Mouse (Mus musculus) bone marrow, adult 2 months (tissue): ENCODE data around the gene Ccdc9. TPM values are rescaled to one million over a fixed set of nuclear protein-coding genes. Genes with fewer than 3 reads are reported as not detected.

ENCODE experiments used
- H3K27ac ChIP-seq: fragments of 200-500 bp; 2 replicates; pipeline ENCODE4 v1.5.1; 2012; ENCODE audit warnings: low read depth, mild to moderate bottlenecking, control low read depth, inconsistent platforms, low read length; ENCODE audit not compliant: control insufficient read depth, poor library complexity, insufficient read depth
- H3K4me1 ChIP-seq: fragments of 200-500 bp; 2 replicates; pipeline ENCODE4 v1.6.1; 2011; ENCODE audit warnings: low read length; ENCODE audit not compliant: control insufficient read depth, insufficient read depth
- H3K4me3 ChIP-seq: fragments of 200-500 bp; replicated peaks from 2 replicates; pipeline ENCODE3; 2011; ENCODE audit warnings: mild to moderate bottlenecking, low read depth, low read length, control low read depth; ENCODE audit not compliant: control insufficient read depth
- CTCF ChIP-seq: fragments of 200-500 bp; IDR thresholded peaks from 2 replicates; pipeline ENCODE4 v1.5.1; 2011; ENCODE audit warnings: low read length, control low read depth; ENCODE audit not compliant: control insufficient read depth, insufficient read depth
- POLR2A ChIP-seq: fragments of 200-500 bp; IDR thresholded peaks from 2 replicates; pipeline ENCODE4 v1.6.1; 2011; ENCODE audit warnings: low read depth, mild to moderate bottlenecking, control low read depth, low read length, borderline replicate concordance; ENCODE audit not compliant: control insufficient read depth
- WGBS: fragments of 180-500 bp; shearing (Covaris S2); methylation state at CpG from one replicate; pipeline ENCODE4 v1.1.7; 2018; 5-methylcytosine and 5-hydroxymethylcytosine counted together
- polyA plus RNA-seq: library from polyadenylated mRNA; stranded (reverse); fragments of >200 nt; gene quantifications from 2 replicates; pipeline ENCODE4 v1.2.4, GENCODE M21; 2011; ENCODE audit warnings: low replicate concordance; ENCODE audit not compliant: missing spikeins, insufficient read depth, insufficient read length

Ccdc9 gene
- polyA plus RNA-seq, 1 experiment: 194 TPM

GRCm38 (mm10) chr7:16284904-16285303 is 1.7 kb downstream of the Ccdc9 start:
- H3K27ac ChIP-seq: peak overlapping the region; percentile 52; the same call in 1 of the 2 replicates
- TF ChIP-seq CTCF (no peak), POLR2A (no peak)
- 70% methylated on average over 9 of the region's 9 CpGs for WGBS
- no peaks in the 10 kb centered on the region for H3K4me1 ChIP-seq
- no peak overlapping the region for H3K4me3 ChIP-seq

GRCm38 (mm10) chr7:16284001-16284400 is 2.6 kb downstream of the Ccdc9 start:
- H3K4me3 ChIP-seq: no peak overlapping the region
- no peaks in the 10 kb centered on the region for H3K4me1 ChIP-seq
- no peak for TF ChIP-seq CTCF
- no peak for TF ChIP-seq POLR2A
- H3K27ac ChIP-seq: no peak overlapping the region
- 91% methylated on average over 8 of the region's 8 CpGs for WGBS

- Histone ChIP-seq H3K27ac (no peak overlapping the region), H3K4me3 (no peak overlapping the region), H3K4me1 (no peaks in the 10 kb centered on the region)
- WGBS: 93% methylated on average over 13 of the region's 13 CpGs
- TF ChIP-seq POLR2A (no peak), CTCF (no peak)
Observed at GRCm38 (mm10) chr7:16282334-16282733, 4.3 kb downstream of the Ccdc9 start.

GRCm38 (mm10) chr7:16280721-16281120 is 5.9 kb downstream of the Ccdc9 start:
- Histone ChIP-seq H3K4me3 (no peak overlapping the region), H3K27ac (no peak overlapping the region), H3K4me1 (no peaks in the 10 kb centered on the region)
- 79% methylated on average over 11 of the region's 11 CpGs for WGBS
- TF ChIP-seq POLR2A (no peak), CTCF (no peak)

- peak overlapping the region; percentile 30 for H3K4me3 ChIP-seq
- H3K4me1 ChIP-seq: peaks cover 2% of the 10 kb centered on the region; the same call in 1 of the 2 replicates
- WGBS: 43% methylated on average over 10 of the region's 10 CpGs
- TF ChIP-seq CTCF (no peak), POLR2A (no peak)
- H3K27ac ChIP-seq: peak overlapping the region; percentile 55
Observed at GRCm38 (mm10) chr7:16274922-16275890, 11.4 kb downstream of the Ccdc9 start.

- peak overlapping the region; percentile 85 for H3K27ac ChIP-seq
- peak overlapping the region; percentile 85 for H3K4me3 ChIP-seq
- H3K4me1 ChIP-seq: peaks cover 2% of the 10 kb centered on the region; the same call in 1 of the 2 replicates
- WGBS: under 1% methylated on average over 18 of the region's 18 CpGs
- TF ChIP-seq POLR2A (peak; percentile 89), CTCF (peak; percentile 5; the same call in 1 of the 2 replicates)
Observed at GRCm38 (mm10) chr7:16273766-16274140, 12.8 kb downstream of the Ccdc9 start.

- under 1% methylated on average over 48 of the region's 49 CpGs for WGBS
- TF ChIP-seq CTCF (no peak), POLR2A (peak; percentile 31; the same call in 1 of the 2 replicates)
Observed at GRCm38 (mm10) chr7:16273081-16273765, 13.4 kb downstream of the Ccdc9 start, which contains the start of gene Inafm1. Inafm1 (minus strand) TSS chr7:16273617.

GRCm38 (mm10) chr7:16272681-16273080 is 13.9 kb downstream of the Ccdc9 start:
- Histone ChIP-seq H3K27ac (peak overlapping the region; percentile 85), H3K4me3 (peak overlapping the region; percentile 85), H3K4me1 (peaks cover 2% of the 10 kb centered on the region; the same call in 1 of the 2 replicates)
- under 1% methylated on average over 46 of the region's 46 CpGs for WGBS
- TF ChIP-seq POLR2A: peak; percentile 32; the same call in 1 of the 2 replicates
- no peak for TF ChIP-seq CTCF

More at GRCm38 (mm10) chr7:16273081-16273765, 13.4 kb downstream of the Ccdc9 start, which contains the start of gene Inafm1:
- Histone ChIP-seq H3K4me3 (peak within 1 kb of the TSS; percentile 85), H3K27ac (peak within 1 kb of the TSS; percentile 85), H3K4me1 (peaks cover 2% of the 10 kb centered on the region; the same call in 1 of the 2 replicates)
